Mouse (Mus musculus): ENCODE data around the gene Sh3gl2. TPM values are rescaled to one million over a fixed set of nuclear protein-coding genes. Genes with fewer than 3 reads are reported as not detected.

Gene Sh3gl2
- polyA plus RNA-seq, 1 experiment, result 0.87 TPM

DNA sequence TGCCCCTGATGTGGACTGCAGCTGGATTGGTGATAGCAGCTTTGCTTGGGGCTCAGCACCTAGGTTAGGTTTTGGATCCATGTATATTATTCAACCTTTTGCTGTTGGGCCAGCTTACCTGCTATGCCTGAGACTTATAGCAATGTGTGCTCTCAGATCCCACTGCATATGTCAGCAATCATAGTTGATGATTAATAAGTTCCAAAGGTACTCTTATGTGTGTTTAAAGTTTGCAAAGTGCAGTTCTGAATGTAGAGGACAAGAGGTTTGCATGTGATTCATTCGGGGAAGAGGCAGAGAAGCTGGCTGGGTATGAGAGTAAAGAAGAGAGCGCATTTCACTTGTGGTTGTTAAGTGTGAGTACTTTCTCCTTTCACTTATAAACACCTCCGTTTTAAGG lies 43.7 kb downstream of the Sh3gl2 start:
- Histone ChIP-seq H3K27ac (ENCODE audit: control insufficient read depth, insufficient read depth, low read depth, low read length, poor library complexity) (no peak overlapping the region), H3K4me1 (ENCODE audit: control insufficient read depth, insufficient read depth, low read length) (no peaks in the 10 kb centered on the region), H3K4me3 (replicated peaks; ENCODE audit: control insufficient read depth, low read depth, low read length) (no peak overlapping the region)
- 71% methylated on average over 3 of the region's 3 CpGs for WGBS
- no peak for TF ChIP-seq POLR2A (IDR thresholded peaks at IDR 0.05; ENCODE audit: borderline replicate concordance, control insufficient read depth, low read depth, low read length)
- no peak for TF ChIP-seq CTCF (IDR thresholded peaks at IDR 0.05; ENCODE audit: control insufficient read depth, insufficient read depth, low read length)

DNA sequence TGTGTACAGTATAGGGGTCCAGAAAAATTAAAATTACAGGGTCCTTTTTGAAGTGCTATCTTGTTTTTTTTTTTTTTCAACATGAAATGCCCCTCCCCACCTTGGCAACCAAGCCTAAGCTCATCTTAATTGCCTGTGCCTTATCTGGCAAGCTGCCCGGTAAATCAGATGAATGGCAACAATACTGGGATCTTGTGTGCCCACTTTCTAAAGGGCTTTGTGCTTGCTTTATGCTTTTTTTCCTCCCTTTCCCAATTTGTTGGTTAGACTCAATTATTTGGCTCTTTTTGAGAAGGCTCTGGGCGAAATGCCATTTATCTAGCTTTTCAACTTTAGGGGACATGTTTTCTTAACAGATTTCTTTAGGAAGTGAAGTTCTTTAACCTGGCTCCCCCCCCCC lies 45.3 kb downstream of the Sh3gl2 start:
- Histone ChIP-seq H3K27ac (ENCODE audit: control insufficient read depth, insufficient read depth, low read depth, low read length, poor library complexity) (no peak overlapping the region), H3K4me1 (ENCODE audit: control insufficient read depth, insufficient read depth, low read length) (no peaks in the 10 kb centered on the region), H3K4me3 (replicated peaks; ENCODE audit: control insufficient read depth, low read depth, low read length) (no peak overlapping the region)
- WGBS, result 66% methylated on average over 2 of the region's 2 CpGs
- no peak for TF ChIP-seq CTCF (IDR thresholded peaks at IDR 0.05; ENCODE audit: control insufficient read depth, insufficient read depth, low read length)
- no peak for TF ChIP-seq POLR2A (IDR thresholded peaks at IDR 0.05; ENCODE audit: borderline replicate concordance, control insufficient read depth, low read depth, low read length)

DNA sequence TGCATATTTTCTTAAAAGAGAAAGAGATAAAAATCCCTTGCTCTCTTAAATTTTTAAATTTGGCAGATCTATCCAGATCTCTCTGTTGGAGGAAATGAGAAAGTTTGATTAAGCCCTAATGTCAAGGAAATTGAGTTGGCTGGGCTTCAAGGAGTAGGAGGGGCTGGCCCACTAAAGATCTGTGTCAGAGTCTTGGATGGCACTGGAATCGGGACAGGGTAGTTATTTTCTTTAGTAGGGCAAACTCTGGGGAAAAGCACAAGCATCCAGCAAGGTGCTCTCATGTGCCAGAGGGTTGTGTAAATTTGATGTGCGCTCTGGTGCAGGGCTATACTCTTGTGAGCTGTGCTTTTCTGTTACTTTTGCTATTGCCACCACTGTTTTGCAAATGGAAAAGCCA lies 45.9 kb downstream of the Sh3gl2 start:
- Histone ChIP-seq H3K4me3 (replicated peaks; ENCODE audit: control insufficient read depth, low read depth, low read length) (no peak overlapping the region), H3K4me1 (ENCODE audit: control insufficient read depth, insufficient read depth, low read length) (no peaks in the 10 kb centered on the region), H3K27ac (ENCODE audit: control insufficient read depth, insufficient read depth, low read depth, low read length, poor library complexity) (no peak overlapping the region)
- WGBS, result 75% methylated on average over 2 of the region's 2 CpGs
- TF ChIP-seq POLR2A (IDR thresholded peaks at IDR 0.05; ENCODE audit: borderline replicate concordance, control insufficient read depth, low read depth, low read length) (no peak), CTCF (IDR thresholded peaks at IDR 0.05; ENCODE audit: control insufficient read depth, insufficient read depth, low read length) (no peak)

DNA sequence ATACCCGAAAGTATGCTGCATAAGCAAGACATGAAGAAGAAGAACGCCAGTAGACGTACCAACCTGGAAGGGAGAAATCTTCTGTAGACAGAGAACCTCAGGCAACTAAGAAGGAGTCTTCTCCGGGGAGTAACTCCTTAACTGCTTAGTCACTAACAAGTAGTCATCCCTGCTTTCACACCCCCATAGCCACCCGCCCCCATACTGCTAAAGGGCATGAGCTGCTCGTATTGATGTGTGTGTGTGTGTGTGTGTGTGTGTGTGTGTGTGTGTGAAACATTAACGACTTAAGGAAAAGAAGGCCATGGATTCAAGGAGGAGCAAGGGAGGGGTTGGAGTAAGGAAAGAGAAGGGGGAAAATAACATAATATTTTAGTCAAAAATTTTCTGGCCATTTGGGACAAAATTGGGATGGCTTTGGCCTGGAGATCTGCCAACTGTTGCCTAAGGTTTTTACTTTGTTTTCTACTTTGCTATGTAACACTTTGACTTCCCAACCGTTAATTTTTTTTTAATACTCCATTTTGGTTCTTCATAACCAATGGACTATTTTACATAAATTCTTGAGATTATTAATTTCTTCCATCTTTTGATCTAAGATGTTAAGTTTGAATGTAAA lies 51.0 kb downstream of the Sh3gl2 start:
- 76% methylated on average over 8 of the region's 8 CpGs for WGBS
- H3K27ac ChIP-seq (ENCODE audit: control insufficient read depth, insufficient read depth, low read depth, low read length, poor library complexity), result no peak overlapping the region
- TF ChIP-seq POLR2A (IDR thresholded peaks at IDR 0.05; ENCODE audit: borderline replicate concordance, control insufficient read depth, low read depth, low read length) (no peak), CTCF (IDR thresholded peaks at IDR 0.05; ENCODE audit: control insufficient read depth, insufficient read depth, low read length) (no peak)
- H3K4me1 ChIP-seq (ENCODE audit: control insufficient read depth, insufficient read depth, low read length), result no peaks in the 10 kb centered on the region
- no peak overlapping the region for H3K4me3 ChIP-seq (replicated peaks; ENCODE audit: control insufficient read depth, low read depth, low read length)

DNA sequence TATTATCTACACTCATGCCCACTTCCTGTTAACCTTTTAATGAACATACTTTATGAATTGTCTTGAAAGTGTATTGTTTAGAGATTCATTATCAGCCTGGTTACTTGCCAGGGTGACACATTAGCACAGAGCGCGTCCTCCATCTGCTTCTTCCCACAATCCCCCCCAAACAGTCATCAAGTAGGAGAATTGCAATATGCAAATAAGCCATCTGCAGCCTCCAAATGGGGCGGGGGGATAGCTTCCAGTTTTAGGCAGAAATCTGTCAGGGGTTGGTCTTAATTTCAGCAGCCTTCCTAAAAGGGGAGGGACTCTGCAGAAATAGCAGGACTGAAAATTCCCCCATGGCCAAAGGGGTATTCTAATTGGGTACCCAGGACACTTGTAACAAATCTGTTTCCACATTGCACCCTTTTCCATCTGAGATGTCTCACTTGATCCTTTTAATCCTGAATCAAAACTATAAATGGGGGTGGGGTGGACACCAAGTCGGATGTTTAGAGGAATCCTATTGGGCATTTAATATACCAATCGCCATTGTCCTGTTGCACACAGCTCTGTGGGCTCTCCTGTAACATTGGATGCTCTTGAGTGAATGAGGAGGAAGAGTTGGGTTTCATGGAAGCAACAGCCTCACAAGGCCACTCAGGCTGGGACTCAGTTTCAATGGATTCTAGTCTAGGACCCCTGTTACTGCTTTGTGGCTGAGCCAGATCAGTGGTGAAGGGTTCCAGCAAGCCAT lies 51.7 kb downstream of the Sh3gl2 start:
- TF ChIP-seq POLR2A (IDR thresholded peaks at IDR 0.05; ENCODE audit: borderline replicate concordance, control insufficient read depth, low read depth, low read length), result no peak
- Histone ChIP-seq H3K4me1 (ENCODE audit: control insufficient read depth, insufficient read depth, low read length) (no peaks in the 10 kb centered on the region), H3K4me3 (replicated peaks; ENCODE audit: control insufficient read depth, low read depth, low read length) (no peak overlapping the region), H3K27ac (ENCODE audit: control insufficient read depth, insufficient read depth, low read depth, low read length, poor library complexity) (no peak overlapping the region)
- 77% methylated on average over 5 of the region's 5 CpGs for WGBS

DNA sequence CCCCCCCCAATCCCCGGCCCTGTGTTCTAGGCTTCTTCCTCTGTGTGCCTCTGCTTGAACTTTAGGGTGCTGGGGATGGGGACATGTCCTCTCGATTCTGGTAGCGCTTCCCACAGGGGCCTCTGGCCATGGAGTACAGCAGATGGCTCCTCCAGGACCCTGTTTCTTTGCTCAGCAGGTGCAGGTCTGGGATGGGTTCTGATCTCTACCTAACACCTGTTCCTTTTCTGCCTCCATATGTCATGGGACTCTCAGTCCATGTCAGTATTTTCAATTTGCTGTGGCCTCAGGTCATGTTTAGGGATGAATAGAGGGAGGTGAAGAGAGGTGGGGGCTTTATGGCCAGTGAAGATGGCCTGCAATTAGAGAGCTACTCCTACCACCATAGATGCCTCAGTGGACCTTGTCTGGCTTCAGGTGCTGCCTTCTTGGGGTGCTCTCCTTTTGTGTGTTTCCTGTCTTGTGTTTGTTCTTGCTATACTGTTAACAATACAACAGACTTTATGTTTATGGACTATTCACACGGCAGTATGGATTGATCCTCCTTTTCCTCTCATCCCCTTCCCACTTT lies 52.9 kb downstream of the Sh3gl2 start:
- H3K4me3 ChIP-seq (replicated peaks; ENCODE audit: control insufficient read depth, low read depth, low read length), result no peak overlapping the region
- no peak for TF ChIP-seq CTCF (IDR thresholded peaks at IDR 0.05; ENCODE audit: control insufficient read depth, insufficient read depth, low read length)
- TF ChIP-seq POLR2A (IDR thresholded peaks at IDR 0.05; ENCODE audit: borderline replicate concordance, control insufficient read depth, low read depth, low read length), result no peak
- no peak overlapping the region for H3K27ac ChIP-seq (ENCODE audit: control insufficient read depth, insufficient read depth, low read depth, low read length, poor library complexity)
- H3K4me1 ChIP-seq (ENCODE audit: control insufficient read depth, insufficient read depth, low read length), result no peaks in the 10 kb centered on the region
- 71% methylated on average over 4 of the region's 4 CpGs for WGBS

DNA sequence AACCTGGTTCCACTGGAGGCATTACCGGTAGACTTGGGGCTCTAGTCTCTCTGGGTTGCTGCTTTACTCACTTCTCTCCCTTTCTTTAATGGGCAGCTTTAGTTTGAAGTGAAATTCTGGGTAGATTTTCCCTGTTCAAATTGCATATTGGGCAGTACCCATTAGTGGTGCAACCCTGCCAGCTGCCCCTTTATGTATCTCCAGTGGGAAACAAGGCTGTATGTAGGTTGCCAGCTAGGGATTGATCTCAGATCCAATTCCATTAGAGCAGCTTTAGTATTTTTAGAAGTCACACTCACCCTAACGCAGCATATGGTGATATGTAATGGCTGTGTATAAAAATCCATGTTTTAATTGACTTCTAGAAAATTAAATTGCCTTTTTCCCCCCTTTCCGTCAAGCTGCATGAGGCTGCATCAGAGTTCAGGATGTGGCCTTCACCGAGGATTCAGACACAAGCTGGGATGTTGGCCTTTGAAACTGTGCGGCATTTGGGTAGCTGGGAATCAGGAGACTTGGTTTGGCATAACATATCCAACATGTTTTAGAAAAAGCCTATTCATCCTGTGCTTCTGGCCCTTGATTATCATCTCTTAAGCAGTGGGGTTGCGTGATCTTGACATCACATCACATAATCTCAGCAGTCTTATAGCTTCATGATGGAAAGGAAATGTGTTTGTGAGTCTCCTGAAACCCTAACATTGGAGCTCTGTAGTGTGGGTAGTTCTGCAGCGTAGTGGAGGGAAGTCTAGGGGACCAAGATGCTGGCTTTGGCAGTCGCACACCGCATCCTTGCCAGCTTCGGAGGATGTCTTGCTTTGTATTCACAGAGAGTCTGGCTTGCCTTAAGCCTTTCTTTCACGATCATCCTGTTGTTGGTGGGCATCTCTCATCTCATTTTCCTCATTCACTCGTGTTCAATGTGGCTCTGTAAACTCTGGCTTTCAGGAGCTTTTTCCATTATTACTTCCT lies 56.0 kb downstream of the Sh3gl2 start:
- H3K4me1 ChIP-seq (ENCODE audit: control insufficient read depth, insufficient read depth, low read length), result no peaks in the 10 kb centered on the region
- TF ChIP-seq POLR2A (IDR thresholded peaks at IDR 0.05; ENCODE audit: borderline replicate concordance, control insufficient read depth, low read depth, low read length), result no peak
- no peak for TF ChIP-seq CTCF (IDR thresholded peaks at IDR 0.05; ENCODE audit: control insufficient read depth, insufficient read depth, low read length)
- no peak overlapping the region for H3K4me3 ChIP-seq (replicated peaks; ENCODE audit: control insufficient read depth, low read depth, low read length)
- WGBS, result 79% methylated on average over 12 of the region's 12 CpGs
- no peak overlapping the region for H3K27ac ChIP-seq (ENCODE audit: control insufficient read depth, insufficient read depth, low read depth, low read length, poor library complexity)

DNA sequence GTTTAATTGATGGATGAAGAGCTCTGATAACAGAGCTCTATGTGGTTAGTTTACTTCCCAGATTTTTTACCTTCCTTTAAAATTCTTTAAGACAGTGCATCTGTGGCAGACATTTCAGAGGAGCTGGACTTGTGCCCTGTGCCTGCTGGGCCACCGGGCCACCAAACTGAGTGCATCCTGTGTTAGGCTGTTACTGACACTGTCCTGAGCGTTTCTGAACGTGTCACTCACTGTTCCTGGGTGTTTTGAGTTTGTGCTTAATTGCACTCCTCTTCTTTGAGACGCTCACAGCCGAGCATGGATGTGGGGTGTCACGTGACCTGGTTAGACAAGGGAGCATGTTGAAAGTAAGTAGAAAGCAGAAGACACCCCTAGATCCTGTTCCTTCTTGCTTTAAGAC lies 57.2 kb downstream of the Sh3gl2 start:
- 75% methylated on average over 6 of the region's 6 CpGs for WGBS
- TF ChIP-seq CTCF (IDR thresholded peaks at IDR 0.05; ENCODE audit: control insufficient read depth, insufficient read depth, low read length), result no peak
- no peak for TF ChIP-seq POLR2A (IDR thresholded peaks at IDR 0.05; ENCODE audit: borderline replicate concordance, control insufficient read depth, low read depth, low read length)
- H3K4me3 ChIP-seq (replicated peaks; ENCODE audit: control insufficient read depth, low read depth, low read length), result no peak overlapping the region
- no peak overlapping the region for H3K27ac ChIP-seq (ENCODE audit: control insufficient read depth, insufficient read depth, low read depth, low read length, poor library complexity)
- H3K4me1 ChIP-seq (ENCODE audit: control insufficient read depth, insufficient read depth, low read length), result no peaks in the 10 kb centered on the region

Data from bone marrow, adult 2 months (tissue).